ENCODE assay signal across 7 mouse cellular contexts in genomic region chr4:155943534-155944249, GRCm38 (mm10). TPM values are rescaled to one million over a fixed set of nuclear protein-coding genes. Genes with fewer than 3 reads are reported as not detected.
DNase-seq lines count a peak whose midpoint lies in the region; ATAC-seq lines count a peak whose summit lies in the region.

Gene Ube2j2 (plus strand): TSS chr4:155943831.

- H3K36me3 ChIP-seq in intestine, embryonic 16.5 days (ENCODE audit: control insufficient read depth, insufficient read depth, low read length) = no peaks in the 10 kb centered on the region
- no peaks in the 10 kb centered on the region for H3K36me3 ChIP-seq in midbrain, embryonic 11.5 days (ENCODE audit: control insufficient read depth, insufficient read depth, low read length)

- H3K27me3 ChIP-seq in intestine, embryonic 16.5 days (replicated peaks; ENCODE audit: control insufficient read depth, insufficient read depth, low read length) = no peaks in the 10 kb centered on the region
- H3K27me3 ChIP-seq in midbrain, embryonic 11.5 days (ENCODE audit: control insufficient read depth, insufficient read depth, low read length) = no peaks in the 10 kb centered on the region

- peak; percentile 95 for DNase-seq in adrenal gland, adult 8-10 months
- DNase-seq in embryo, embryonic 9.5 days (ENCODE audit: extremely low spot score) = peak; percentile 99
- peak; percentile 93 to 94 for DNase-seq in gastrocnemius, postnatal 4 days (ENCODE audit: low spot score in 2 of 2)
- DNase-seq in left cerebral cortex, postnatal 36 days (ENCODE audit: low spot score in 2 of 2) = peak; percentile 98
- peak; percentile 100 for DNase-seq in midbrain, embryonic 11.5 days (ENCODE audit: low spot score, missing footprints)
- DNase-seq in skeletal muscle tissue, adult 2 months (ENCODE audit: low read depth, low spot score) = peak; percentile 97

- peak within 1 kb of the TSS; percentile 93 for H3K4me3 ChIP-seq in intestine, embryonic 16.5 days (ENCODE audit: low read length)
- peak within 1 kb of the TSS; percentile 99 for H3K4me3 ChIP-seq in midbrain, embryonic 11.5 days (ENCODE audit: low read depth, low read length)

- WGBS in intestine, embryonic 16.5 days = under 1% methylated on average over 84 of the region's 85 CpGs
- WGBS in midbrain, embryonic 11.5 days = under 1% methylated on average over 84 of the region's 85 CpGs

- H3K9me3 ChIP-seq in intestine, embryonic 16.5 days (ENCODE audit: control insufficient read depth, low read length) = no peaks in the 10 kb centered on the region
- no peaks in the 10 kb centered on the region for H3K9me3 ChIP-seq in midbrain, embryonic 11.5 days (ENCODE audit: control insufficient read depth, low read length)

- peak; percentile 98 for ATAC-seq in intestine, embryonic 16.5 days
- peak; percentile 98 for ATAC-seq in midbrain, embryonic 11.5 days (ENCODE audit: low FRiP score)

- peak within 1 kb of the TSS; percentile 96 for H3K9ac ChIP-seq in intestine, embryonic 16.5 days (ENCODE audit: low read depth, low read length)
- peak within 1 kb of the TSS; percentile 88 for H3K9ac ChIP-seq in midbrain, embryonic 11.5 days (ENCODE audit: low read length)

- H3K27ac ChIP-seq in intestine, embryonic 16.5 days (ENCODE audit: low read length) = peak within 1 kb of the TSS; percentile 84
- H3K27ac ChIP-seq in midbrain, embryonic 11.5 days (ENCODE audit: low read depth, low read length) = peak within 1 kb of the TSS; percentile 68

- intact Hi-C loops in left cerebral cortex, postnatal 36 days (cut with DNase I) = loop anchor here (1.0 to 5.0 kb wide), 3 partner anchors 49 to 113 kb away; partner anchors contain the start of genes Acap3, Aurkaip1, B3galt6 and Pusl1

- peak within 1 kb of the TSS; percentile 94 for H3K4me2 ChIP-seq in intestine, embryonic 16.5 days (ENCODE audit: low read depth, low read length)
- peak within 1 kb of the TSS; percentile 83 for H3K4me2 ChIP-seq in midbrain, embryonic 11.5 days

- H3K4me1 ChIP-seq in intestine, embryonic 16.5 days (ENCODE audit: control insufficient read depth, insufficient read depth, low read length) = peaks cover 19% of the 10 kb centered on the region
- H3K4me1 ChIP-seq in midbrain, embryonic 11.5 days (ENCODE audit: control insufficient read depth, insufficient read depth, low read length) = peaks cover 16% of the 10 kb centered on the region

RNA-seq across cellular contexts. Expression of gene Ube2j2, which starts in this region (rescaled TPM):
- total RNA-seq in adrenal gland, adult 8-10 months (2022) = 10 to 100 TPM; 64.3 to 87.8 (median 77.0) TPM
- 10 to 100 TPM; 59.6 to 74.0 TPM for total RNA-seq in gastrocnemius, postnatal 4 days (2021)
- 89.5 and 93.4 TPM in 2 replicates for polyA plus RNA-seq in intestine, embryonic 16.5 days (2015; fragmentation: Nextera tagmentation; extraction: Ambion mirVana)
- 10 to 100 TPM; 78.8 to 80.1 TPM for total RNA-seq in left cerebral cortex, postnatal 36 days (2021)
- 148 and 158 TPM in 2 replicates for polyA plus RNA-seq in midbrain, embryonic 11.5 days (2014; fragmentation: Nextera tagmentation; extraction: Ambion mirVana)

Comparison
In these comparisons a context has a peak if more than half of its experiments do, and no peak if none do; other contexts are left out.
1. Peak in every context shown above with its lines: DNase-seq, ATAC-seq, H3K4me3 ChIP-seq and H3K27ac ChIP-seq.